Mouse (Mus musculus): Measurements from ENCODE around the gene Wdr35. TPM values are rescaled to one million over a fixed set of nuclear protein-coding genes. Genes with fewer than 3 reads are reported as not detected.

Wdr35 gene
- polyA plus RNA-seq, 1 experiment from 2014 or later: 3.9 TPM

DNA sequence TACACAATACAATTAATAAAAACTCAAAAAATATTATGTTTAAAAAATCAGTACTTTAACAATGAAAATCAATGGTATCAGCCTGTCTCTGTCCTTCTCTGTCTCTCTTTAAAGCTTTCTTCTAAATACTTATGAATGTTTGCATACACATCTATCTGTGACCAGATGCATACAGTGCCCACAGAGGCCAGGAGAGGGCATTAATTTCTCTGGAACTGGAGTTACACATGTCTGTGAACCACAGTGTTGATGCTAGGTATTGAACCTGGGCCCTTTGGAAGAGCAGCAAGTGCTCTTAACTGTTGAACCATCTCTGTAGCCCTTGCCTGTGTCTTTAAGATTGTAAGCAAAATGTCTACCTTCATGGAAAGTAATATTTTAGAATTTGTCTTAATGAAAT, 59.4 kb downstream of the Wdr35 start:
- Histone ChIP-seq H3K36me3 (ENCODE audit: control insufficient read depth, insufficient read depth, low read length) (no peaks in the 10 kb centered on the region), H3K4me3 (ENCODE audit: low read depth, low read length) (no peak overlapping the region), H3K9me3 (ENCODE audit: control insufficient read depth, low read length) (no peaks in the 10 kb centered on the region), H3K27ac (ENCODE audit: low read depth, low read length) (no peak overlapping the region), H3K27me3 (replicated peaks; ENCODE audit: control insufficient read depth, insufficient read depth, low read length) (no peaks in the 10 kb centered on the region), H3K4me1 (replicated peaks; ENCODE audit: control insufficient read depth, insufficient read depth, low read length) (no peaks in the 10 kb centered on the region), H3K9ac (ENCODE audit: low read depth, low read length) (no peak overlapping the region), H3K4me2 (no peak overlapping the region)
- no peak for DNase-seq (ENCODE audit: low spot score)
- ATAC-seq (replicated peaks; ENCODE audit: low FRiP score): no peak

GRCm38 (mm10) chr12:9036409-9036808, 62.7 kb downstream of the Wdr35 start:
- no peak overlapping the region for H3K4me2 ChIP-seq
- no peak overlapping the region for H3K4me3 ChIP-seq (ENCODE audit: low read depth, low read length)
- no peaks in the 10 kb centered on the region for H3K4me1 ChIP-seq (replicated peaks; ENCODE audit: control insufficient read depth, insufficient read depth, low read length)
- ATAC-seq (replicated peaks; ENCODE audit: low FRiP score) (no peak), DNase-seq (ENCODE audit: low spot score) (no peak)
- no peak overlapping the region for H3K9ac ChIP-seq (ENCODE audit: low read depth, low read length)
- no peaks in the 10 kb centered on the region for H3K9me3 ChIP-seq (ENCODE audit: control insufficient read depth, low read length)
- H3K36me3 ChIP-seq (ENCODE audit: control insufficient read depth, insufficient read depth, low read length): no peaks in the 10 kb centered on the region
- H3K27me3 ChIP-seq (replicated peaks; ENCODE audit: control insufficient read depth, insufficient read depth, low read length): no peaks in the 10 kb centered on the region
- H3K27ac ChIP-seq (ENCODE audit: low read depth, low read length): no peak overlapping the region
- 84% methylated on average over 9 of the region's 9 CpGs for WGBS

- H3K4me2 ChIP-seq: no peak overlapping the region
- H3K9me3 ChIP-seq (ENCODE audit: control insufficient read depth, low read length): no peaks in the 10 kb centered on the region
- H3K36me3 ChIP-seq (ENCODE audit: control insufficient read depth, insufficient read depth, low read length): no peaks in the 10 kb centered on the region
- ATAC-seq (replicated peaks; ENCODE audit: low FRiP score): no peak
- DNase-seq (ENCODE audit: low spot score): no peak
- WGBS: 68% methylated on average over 5 of the region's 5 CpGs
- H3K4me1 ChIP-seq (replicated peaks; ENCODE audit: control insufficient read depth, insufficient read depth, low read length): no peaks in the 10 kb centered on the region
- H3K27ac ChIP-seq (ENCODE audit: low read depth, low read length): no peak overlapping the region
- H3K27me3 ChIP-seq (replicated peaks; ENCODE audit: control insufficient read depth, insufficient read depth, low read length): no peaks in the 10 kb centered on the region
- H3K4me3 ChIP-seq (ENCODE audit: low read depth, low read length): no peak overlapping the region
- H3K9ac ChIP-seq (ENCODE audit: low read depth, low read length): no peak overlapping the region
These were observed 66.5 kb downstream of the Wdr35 start for GRCm38 (mm10) chr12:9040177-9040576.

DNA sequence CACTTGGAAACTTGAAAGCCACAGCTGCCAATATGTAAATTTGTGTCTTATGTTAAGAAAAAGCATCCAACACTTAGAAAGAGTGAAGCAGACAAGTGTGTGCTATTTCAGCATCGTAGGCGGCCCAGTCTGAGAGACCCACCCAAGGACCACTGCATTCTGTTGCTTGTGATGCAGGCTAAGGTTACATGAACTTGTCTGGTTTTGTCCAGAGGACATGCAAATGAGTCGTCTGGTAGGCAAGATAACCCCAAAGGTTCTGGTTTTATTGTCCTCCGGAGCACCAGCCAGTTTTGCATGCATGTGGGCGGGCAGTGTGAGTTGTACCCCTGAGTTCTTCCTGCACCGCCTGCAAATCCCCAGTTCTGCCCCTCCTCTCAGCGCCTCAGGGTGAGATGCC, 67.0 kb downstream of the Wdr35 start:
- no peak for ATAC-seq (replicated peaks; ENCODE audit: low FRiP score)
- Histone ChIP-seq H3K27ac (ENCODE audit: low read depth, low read length) (no peak overlapping the region), H3K9me3 (ENCODE audit: control insufficient read depth, low read length) (no peaks in the 10 kb centered on the region), H3K4me2 (no peak overlapping the region), H3K27me3 (replicated peaks; ENCODE audit: control insufficient read depth, insufficient read depth, low read length) (no peaks in the 10 kb centered on the region), H3K4me1 (replicated peaks; ENCODE audit: control insufficient read depth, insufficient read depth, low read length) (no peaks in the 10 kb centered on the region), H3K9ac (ENCODE audit: low read depth, low read length) (no peak overlapping the region), H3K4me3 (ENCODE audit: low read depth, low read length) (no peak overlapping the region), H3K36me3 (ENCODE audit: control insufficient read depth, insufficient read depth, low read length) (no peaks in the 10 kb centered on the region)
- WGBS: 67% methylated on average over 7 of the region's 7 CpGs
- no peak for DNase-seq (ENCODE audit: low spot score)

GRCm38 (mm10) chr12:9042316-9042715, 68.6 kb downstream of the Wdr35 start:
- Histone ChIP-seq H3K4me3 (ENCODE audit: low read depth, low read length) (no peak overlapping the region), H3K27ac (ENCODE audit: low read depth, low read length) (no peak overlapping the region), H3K9me3 (ENCODE audit: control insufficient read depth, low read length) (no peaks in the 10 kb centered on the region), H3K4me1 (replicated peaks; ENCODE audit: control insufficient read depth, insufficient read depth, low read length) (no peaks in the 10 kb centered on the region), H3K9ac (ENCODE audit: low read depth, low read length) (no peak overlapping the region), H3K4me2 (no peak overlapping the region), H3K36me3 (ENCODE audit: control insufficient read depth, insufficient read depth, low read length) (no peaks in the 10 kb centered on the region), H3K27me3 (replicated peaks; ENCODE audit: control insufficient read depth, insufficient read depth, low read length) (no peaks in the 10 kb centered on the region)
- no peak for ATAC-seq (replicated peaks; ENCODE audit: low FRiP score)
- no peak for DNase-seq (ENCODE audit: low spot score)
- WGBS: 85% methylated on average over 5 of the region's 5 CpGs

GRCm38 (mm10) chr12:9042759-9043158, 69.1 kb downstream of the Wdr35 start:
- Histone ChIP-seq H3K4me2 (no peak overlapping the region), H3K36me3 (ENCODE audit: control insufficient read depth, insufficient read depth, low read length) (no peaks in the 10 kb centered on the region), H3K9me3 (ENCODE audit: control insufficient read depth, low read length) (no peaks in the 10 kb centered on the region), H3K4me1 (replicated peaks; ENCODE audit: control insufficient read depth, insufficient read depth, low read length) (no peaks in the 10 kb centered on the region), H3K27me3 (replicated peaks; ENCODE audit: control insufficient read depth, insufficient read depth, low read length) (no peaks in the 10 kb centered on the region), H3K4me3 (ENCODE audit: low read depth, low read length) (no peak overlapping the region), H3K9ac (ENCODE audit: low read depth, low read length) (no peak overlapping the region), H3K27ac (ENCODE audit: low read depth, low read length) (no peak overlapping the region)
- DNase-seq (ENCODE audit: low spot score) (no peak), ATAC-seq (replicated peaks; ENCODE audit: low FRiP score) (no peak)
- 83% methylated on average over 3 of the region's 3 CpGs for WGBS

DNA sequence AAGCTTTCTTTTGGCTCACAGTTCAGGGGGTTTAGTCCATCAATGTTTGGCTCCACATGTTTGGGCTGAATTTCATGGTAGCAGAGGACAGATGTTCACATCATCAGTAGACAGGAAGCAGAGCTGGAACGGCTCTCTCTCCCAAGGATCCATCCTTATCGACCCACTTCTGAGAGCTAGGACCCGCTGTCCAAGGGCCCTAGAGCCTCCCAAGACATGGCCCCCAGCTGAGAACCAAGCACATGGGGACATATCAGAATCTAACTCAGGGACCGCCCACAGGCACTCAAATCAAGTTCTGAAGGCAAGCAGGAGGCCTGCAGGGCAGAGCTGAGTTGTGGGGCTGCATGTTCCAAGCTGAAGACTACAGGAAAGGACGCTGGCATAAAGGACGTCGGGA, 71.0 kb downstream of the Wdr35 start:
- Histone ChIP-seq H3K36me3 (ENCODE audit: control insufficient read depth, insufficient read depth, low read length) (no peaks in the 10 kb centered on the region), H3K27me3 (replicated peaks; ENCODE audit: control insufficient read depth, insufficient read depth, low read length) (no peaks in the 10 kb centered on the region), H3K9me3 (ENCODE audit: control insufficient read depth, low read length) (no peaks in the 10 kb centered on the region), H3K4me3 (ENCODE audit: low read depth, low read length) (no peak overlapping the region), H3K4me1 (replicated peaks; ENCODE audit: control insufficient read depth, insufficient read depth, low read length) (no peaks in the 10 kb centered on the region), H3K27ac (ENCODE audit: low read depth, low read length) (no peak overlapping the region), H3K4me2 (no peak overlapping the region), H3K9ac (ENCODE audit: low read depth, low read length) (no peak overlapping the region)
- DNase-seq (ENCODE audit: low spot score) (no peak), ATAC-seq (replicated peaks; ENCODE audit: low FRiP score) (no peak)
- WGBS: 84% methylated on average over 7 of the region's 7 CpGs

GRCm38 (mm10) chr12:9046674-9047073, 73.0 kb downstream of the Wdr35 start:
- H3K9ac ChIP-seq (ENCODE audit: low read depth, low read length): no peak overlapping the region
- no peak overlapping the region for H3K4me2 ChIP-seq
- WGBS: 75% methylated on average over 4 of the region's 4 CpGs
- DNase-seq (ENCODE audit: low spot score) (no peak), ATAC-seq (replicated peaks; ENCODE audit: low FRiP score) (no peak)
- no peaks in the 10 kb centered on the region for H3K4me1 ChIP-seq (replicated peaks; ENCODE audit: control insufficient read depth, insufficient read depth, low read length)
- H3K27me3 ChIP-seq (replicated peaks; ENCODE audit: control insufficient read depth, insufficient read depth, low read length): no peaks in the 10 kb centered on the region
- no peak overlapping the region for H3K4me3 ChIP-seq (ENCODE audit: low read depth, low read length)
- H3K27ac ChIP-seq (ENCODE audit: low read depth, low read length): no peak overlapping the region
- no peaks in the 10 kb centered on the region for H3K9me3 ChIP-seq (ENCODE audit: control insufficient read depth, low read length)
- H3K36me3 ChIP-seq (ENCODE audit: control insufficient read depth, insufficient read depth, low read length): no peaks in the 10 kb centered on the region

GRCm38 (mm10) chr12:9048090-9048489, 74.4 kb downstream of the Wdr35 start:
- Histone ChIP-seq H3K27ac (ENCODE audit: low read depth, low read length) (no peak overlapping the region), H3K4me2 (no peak overlapping the region), H3K27me3 (replicated peaks; ENCODE audit: control insufficient read depth, insufficient read depth, low read length) (no peaks in the 10 kb centered on the region), H3K9ac (ENCODE audit: low read depth, low read length) (no peak overlapping the region), H3K9me3 (ENCODE audit: control insufficient read depth, low read length) (no peaks in the 10 kb centered on the region), H3K4me1 (replicated peaks; ENCODE audit: control insufficient read depth, insufficient read depth, low read length) (no peaks in the 10 kb centered on the region), H3K36me3 (ENCODE audit: control insufficient read depth, insufficient read depth, low read length) (no peaks in the 10 kb centered on the region), H3K4me3 (ENCODE audit: low read depth, low read length) (no peak overlapping the region)
- no peak for DNase-seq (ENCODE audit: low spot score)
- WGBS: 68% methylated on average over 8 of the region's 8 CpGs
- no peak for ATAC-seq (replicated peaks; ENCODE audit: low FRiP score)

Data from liver, embryonic 11.5 days (tissue).